Mouse (Mus musculus): ENCODE results near the gene Pkn3.
A peak's percentile ranks its signal among the peaks of the same experiment; 100 is the strongest.

The Pkn3 gene

GRCm38 (mm10) chr2:30063235-30063634 is 14.2 kb upstream of the Pkn3 start:
- no peak for DNase-seq (ENCODE audit: low spot score)

DNA sequence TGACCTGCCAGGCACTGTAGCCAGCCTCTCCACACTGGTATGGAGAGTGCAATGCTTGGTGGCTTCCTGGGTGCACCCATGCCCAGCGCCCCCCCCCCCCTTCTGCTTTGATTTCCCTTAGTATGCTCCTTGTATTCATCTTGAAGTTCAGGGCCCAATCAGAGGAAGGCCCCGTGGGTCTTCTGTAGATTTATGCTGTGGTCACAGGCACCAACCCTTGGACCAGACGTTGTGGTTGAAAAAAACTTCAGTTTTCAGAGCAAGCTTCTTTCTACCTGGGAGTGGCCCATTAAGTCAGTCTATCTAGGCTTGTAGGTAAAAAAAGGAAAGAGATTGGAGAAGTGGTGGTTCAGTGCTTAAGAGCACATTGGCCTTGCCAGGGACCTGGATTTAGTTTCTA is 13.7 kb upstream of the Pkn3 start:
- no peak for DNase-seq (ENCODE audit: low spot score)

- DNase-seq (ENCODE audit: low spot score), result no peak
These were observed 13.2 kb upstream of the Pkn3 start for GRCm38 (mm10) chr2:30064298-30064697.

DNA sequence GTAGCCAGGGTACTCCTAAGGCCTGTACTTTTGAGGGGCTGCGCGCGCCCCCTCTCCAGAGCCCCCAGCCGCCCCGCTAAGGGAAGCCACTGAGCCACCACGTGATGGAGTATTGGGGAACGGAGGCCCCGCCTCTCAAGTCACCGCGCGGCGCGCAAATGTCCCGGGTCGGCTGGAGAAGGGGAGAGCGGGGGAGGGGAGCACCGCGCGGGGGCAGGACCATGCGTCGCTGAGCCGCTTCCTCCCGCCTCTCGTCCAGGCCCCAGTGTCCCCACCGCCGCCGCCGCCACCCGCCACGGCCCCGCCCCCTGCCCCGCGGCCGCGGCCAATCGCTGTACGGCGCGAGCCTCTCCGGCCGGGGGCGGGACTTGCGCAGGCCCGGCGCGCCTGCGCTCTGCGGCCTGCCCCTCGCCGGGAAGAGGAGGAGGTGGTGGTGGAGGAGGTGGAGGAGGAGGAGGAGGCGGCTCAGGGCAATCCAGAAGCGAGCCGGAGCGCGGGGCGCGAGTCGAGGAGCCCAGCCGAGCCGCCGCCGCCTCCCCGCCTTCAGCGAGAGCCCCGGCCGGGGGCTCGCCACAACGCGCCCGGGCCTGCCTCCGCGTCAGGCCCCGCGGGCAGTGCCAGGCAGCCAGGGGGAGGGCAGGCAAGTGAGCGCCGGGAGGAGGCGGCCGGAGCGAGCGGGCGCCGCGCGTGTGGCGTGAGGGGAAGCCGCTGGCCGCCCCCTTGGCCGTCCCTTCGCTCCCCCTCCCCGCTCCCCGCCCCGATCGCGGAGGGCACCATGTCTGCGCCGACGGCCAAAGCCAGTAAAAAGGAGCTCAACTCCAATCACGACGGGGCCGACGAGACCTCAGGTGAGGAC is 11.2 kb upstream of the Pkn3 start:
- peak; percentile 90 for DNase-seq (ENCODE audit: low spot score)

- peak; percentile 48 for DNase-seq (ENCODE audit: low spot score)
These were observed 10.2 kb upstream of the Pkn3 start for GRCm38 (mm10) chr2:30067031-30067888.

DNA sequence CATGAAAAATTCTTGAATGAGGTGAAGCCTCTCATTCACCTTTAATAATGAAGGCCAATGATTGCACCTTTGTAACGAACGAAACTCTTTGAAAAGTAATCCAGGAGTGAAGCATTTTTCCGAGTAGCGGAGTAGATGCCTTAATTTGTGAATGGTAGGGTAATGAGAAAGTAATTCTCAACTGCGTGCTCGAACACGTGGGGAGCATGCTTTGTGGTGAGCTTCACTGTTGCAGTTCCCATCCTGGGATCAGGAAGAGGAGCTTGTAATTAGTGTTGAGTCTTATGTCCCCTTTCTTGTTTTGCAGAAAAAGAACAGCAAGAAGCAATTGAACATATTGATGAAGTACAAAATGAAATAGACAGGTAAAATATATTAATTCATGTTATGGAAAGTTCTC is 9.5 kb upstream of the Pkn3 start:
- no peak for DNase-seq (ENCODE audit: low spot score)

DNA sequence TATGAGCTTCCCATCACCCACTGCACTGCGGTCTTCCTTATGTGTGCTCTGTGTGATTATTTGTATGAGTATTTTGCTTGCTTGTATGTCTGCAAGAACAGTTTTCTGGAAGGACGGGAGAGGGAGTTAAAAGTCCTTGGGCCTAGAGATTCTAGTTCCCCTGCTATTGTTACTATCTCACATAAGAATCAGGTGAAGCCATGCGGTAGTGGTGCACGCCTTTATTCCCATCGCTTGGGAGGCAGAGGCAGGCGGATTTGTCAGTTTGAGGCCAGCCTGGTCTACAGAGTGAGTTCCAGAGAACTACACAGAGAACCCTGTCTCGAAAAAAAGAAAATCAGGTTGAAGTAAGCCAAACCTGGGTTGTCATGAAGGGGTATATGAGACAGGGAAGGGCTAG is 4.6 kb upstream of the Pkn3 start:
- DNase-seq (ENCODE audit: low spot score), result no peak

GRCm38 (mm10) chr2:30073285-30073684 is 4.2 kb upstream of the Pkn3 start:
- no peak for DNase-seq (ENCODE audit: low spot score)

DNA sequence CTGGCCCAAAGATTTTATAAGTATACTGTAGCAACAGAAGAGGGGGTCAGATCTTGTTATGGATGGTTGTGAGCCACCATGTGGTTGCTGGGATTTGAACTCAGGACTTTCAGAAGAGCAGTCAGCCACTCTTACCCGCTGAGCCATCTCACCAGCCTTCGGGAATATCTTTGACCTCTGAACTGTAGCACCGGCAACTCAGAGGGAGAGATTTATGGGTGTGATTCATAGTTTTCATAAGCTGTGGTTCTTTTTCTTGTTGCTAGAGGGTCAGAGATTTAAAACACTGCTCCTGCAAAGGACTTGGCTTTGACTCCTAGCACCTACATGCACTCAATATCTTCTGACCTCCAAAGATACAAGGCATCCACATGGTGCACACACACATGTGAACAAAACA is 1.9 kb upstream of the Pkn3 start:
- no peak for DNase-seq (ENCODE audit: low spot score)

DNA sequence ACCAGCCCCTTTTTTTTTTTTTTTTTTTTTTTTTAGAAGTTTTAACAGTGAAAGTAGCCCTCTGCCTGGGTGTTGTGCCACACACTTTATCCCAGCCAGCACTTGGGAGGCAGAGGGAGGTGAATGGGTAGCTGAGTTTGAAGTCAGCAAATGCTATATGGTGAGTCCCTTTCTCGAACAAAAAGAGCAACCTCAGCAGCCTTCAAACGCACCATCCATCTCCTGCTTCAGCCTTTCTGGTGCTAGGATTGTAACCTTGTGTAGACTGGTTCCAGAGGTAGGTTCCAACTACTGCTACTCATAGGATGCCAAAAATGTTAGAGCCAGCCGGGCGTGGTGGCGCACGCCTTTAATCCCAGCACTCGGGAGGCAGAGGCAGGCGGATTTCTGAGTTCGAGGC is 1.0 kb upstream of the Pkn3 start:
- DNase-seq (ENCODE audit: low spot score), result no peak

DNA sequence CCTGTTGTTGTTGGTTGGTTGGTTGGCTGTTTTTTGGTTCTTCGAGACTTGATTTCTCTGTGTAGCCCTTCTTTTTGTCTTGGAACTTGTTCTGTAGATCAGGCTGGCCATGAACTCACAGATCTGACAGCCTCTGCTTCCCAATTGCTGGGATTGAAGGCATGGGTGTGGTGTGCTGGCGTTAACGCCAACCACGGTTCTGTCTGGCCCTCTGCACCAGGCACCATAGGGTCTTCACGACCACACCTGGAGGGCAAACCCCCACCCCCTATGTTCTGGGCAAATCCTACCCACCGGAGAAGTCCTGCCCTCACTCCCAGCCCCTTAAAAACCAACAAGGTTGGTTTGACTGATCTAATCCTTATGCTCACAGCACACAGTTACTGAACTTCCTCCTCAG is 525 bp upstream of the Pkn3 start:
- DNase-seq (ENCODE audit: low spot score), result no peak

DNA sequence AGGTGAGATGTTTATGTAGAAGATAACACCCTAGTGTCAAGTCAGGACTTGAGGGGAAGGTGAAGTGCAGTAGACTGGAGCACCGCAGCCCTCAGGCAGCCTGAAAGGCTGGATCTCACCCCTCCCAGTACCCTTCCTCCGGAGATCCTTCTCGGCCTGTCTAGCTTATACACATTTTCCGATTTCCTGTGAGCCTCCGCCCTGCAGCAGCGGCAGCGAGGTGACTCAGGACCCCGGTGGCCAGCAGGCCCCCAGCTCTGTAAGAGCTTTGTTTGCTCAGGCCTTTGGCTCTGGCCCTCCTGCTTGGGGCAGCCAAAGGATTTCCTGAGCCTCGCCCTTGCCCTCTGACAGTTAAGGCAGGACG is 847 bp downstream of the Pkn3 start:
- DNase-seq (ENCODE audit: low spot score), result no peak

DNA sequence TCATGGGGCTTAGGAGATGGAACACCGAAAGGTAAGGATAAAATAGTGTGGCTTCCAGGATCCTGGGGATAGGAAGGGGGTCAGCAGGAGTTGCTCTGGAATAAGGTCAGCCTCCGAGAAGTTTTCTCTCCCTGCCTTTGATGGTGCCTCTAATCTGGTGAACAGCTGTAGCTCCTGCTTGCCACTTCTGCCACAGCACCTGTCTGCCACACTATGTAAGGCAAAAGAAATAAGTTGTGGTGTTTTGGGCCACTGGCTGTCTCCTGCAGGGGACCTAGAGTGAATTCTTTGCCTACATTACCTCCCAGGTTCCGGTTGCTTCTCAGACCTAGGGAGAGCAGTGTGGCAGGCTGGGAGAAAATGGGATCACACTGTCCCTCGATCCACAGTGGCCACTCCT is 1.3 kb downstream of the Pkn3 start:
- no peak for DNase-seq (ENCODE audit: low spot score)

DNA sequence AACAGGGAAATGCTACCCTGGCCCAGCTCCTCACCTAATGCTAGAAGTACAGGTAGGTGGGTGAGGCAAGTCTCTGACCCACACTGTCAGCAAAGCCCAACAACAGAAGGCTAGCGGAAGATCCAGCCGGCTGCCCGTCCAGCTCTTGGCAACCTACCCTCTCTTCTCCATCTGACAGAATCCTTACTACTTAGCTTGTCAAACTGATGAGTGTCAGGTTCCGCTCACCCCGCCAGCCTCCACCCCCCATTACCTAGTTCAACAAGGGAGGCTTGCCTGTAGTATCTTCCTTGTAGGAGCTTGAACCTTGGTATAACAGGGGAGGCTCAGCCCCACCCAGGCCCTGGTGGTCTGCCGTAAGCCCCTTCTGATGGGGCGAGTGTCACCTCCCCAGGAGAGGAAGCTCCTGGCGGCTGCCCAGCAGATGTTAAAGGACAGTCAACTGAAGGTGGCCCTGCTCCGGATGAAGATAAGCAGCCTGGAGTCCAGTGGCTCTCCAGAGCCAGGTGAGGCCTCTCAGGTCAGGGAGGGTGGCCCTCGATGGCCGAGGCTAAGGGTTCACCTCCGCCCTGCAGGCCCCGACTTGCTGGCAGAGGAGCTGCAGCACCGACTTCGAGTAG is 2.8 kb downstream of the Pkn3 start:
- no peak for DNase-seq (ENCODE audit: low spot score)

DNA sequence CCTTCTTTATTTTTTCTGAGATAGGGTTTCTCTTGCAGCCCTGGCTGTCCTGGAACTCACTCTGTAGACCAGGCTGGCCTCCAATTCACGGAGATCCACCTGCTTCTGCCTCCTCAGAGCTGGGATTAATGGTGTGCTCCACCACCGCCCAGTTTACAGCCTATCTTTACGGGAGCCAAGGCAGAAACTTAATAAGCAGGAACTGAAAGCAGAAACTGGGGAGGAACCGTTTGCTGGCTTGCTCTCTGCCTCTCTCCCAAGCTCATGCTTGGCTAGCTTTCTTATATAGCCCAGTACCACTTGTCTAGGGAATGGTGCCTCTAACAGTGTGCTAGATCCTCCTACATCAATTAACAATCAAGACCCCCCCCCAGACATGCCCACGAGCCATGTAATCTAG is 6.6 kb downstream of the Pkn3 start:
- no peak for DNase-seq (ENCODE audit: low spot score)

DNA sequence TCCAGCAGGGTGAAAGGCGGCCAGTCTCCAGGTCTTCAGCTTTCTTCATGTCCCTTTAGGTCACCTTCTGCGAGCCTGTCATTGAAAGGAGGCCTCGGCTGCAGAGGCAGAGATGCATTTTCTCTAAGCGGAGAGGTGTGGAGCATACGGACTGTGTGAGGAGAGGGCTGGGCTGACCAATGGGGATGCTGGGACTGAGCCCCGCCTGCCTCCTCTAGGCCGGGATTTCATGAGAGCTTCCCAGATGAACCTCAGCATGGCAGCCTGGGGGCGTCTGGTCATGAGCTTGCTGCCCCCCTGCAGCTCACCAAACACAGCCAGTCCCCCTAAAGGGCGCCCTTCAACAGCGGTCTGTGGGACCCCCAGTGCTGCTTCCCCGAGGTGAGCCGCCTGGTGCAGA is 7.1 kb downstream of the Pkn3 start:
- no peak for DNase-seq (ENCODE audit: low spot score)

DNA sequence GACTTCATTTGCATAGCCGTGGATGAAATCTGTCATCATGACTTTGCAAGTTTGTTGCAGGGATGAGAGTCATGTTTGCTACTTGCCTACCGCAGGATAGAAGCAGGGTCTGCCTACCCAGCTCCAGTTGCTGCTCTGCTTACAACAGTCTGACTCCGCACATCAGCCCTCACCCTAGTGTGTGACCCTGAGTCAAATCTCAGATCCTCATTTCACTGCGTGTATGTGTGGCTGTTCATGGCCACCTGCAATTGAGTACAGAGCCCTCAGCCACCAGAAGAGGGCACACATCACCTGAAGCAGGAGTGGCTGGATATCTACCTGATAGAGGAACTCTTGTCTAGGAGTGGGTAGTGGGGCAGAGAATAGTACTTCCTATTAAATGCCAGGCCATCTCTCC is 9.8 kb downstream of the Pkn3 start:
- no peak for DNase-seq (ENCODE audit: low spot score)

GRCm38 (mm10) chr2:30091521-30091920 is 14.0 kb downstream of the Pkn3 start:
- no peak for DNase-seq (ENCODE audit: low spot score)

DNA sequence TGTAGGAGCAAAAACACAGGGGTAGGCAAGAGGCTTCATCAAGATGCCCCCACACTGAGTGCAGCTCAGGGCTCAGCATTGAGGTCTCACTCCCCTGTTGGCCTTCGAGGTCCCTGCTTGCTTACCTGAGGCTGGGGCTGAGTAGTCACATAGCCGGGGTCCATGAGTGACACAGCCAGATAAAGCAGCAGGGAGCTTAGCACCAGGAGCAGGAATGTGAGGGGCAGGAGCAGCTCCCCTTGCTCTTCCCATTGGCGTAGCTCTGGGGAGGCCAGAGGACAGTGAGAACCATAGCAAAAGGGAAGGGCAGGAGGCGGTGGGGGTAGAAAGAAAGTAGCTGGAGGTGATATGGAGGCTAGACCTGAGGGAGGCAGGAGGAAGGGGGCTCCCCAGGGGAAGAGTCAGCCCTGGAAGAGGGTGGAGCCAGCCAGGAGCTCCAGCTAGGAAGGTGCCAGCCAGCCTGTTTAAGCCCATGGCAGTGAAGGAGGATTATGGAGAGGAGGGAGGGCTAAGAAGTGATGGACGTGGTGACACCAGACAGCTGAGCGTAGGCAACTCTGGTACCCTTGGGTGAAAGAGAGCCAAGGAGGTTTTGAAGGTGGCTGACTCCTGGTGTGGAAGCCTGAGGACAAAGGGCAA is 14.9 kb downstream of the Pkn3 start:
- no peak for DNase-seq (ENCODE audit: low spot score)

DNA sequence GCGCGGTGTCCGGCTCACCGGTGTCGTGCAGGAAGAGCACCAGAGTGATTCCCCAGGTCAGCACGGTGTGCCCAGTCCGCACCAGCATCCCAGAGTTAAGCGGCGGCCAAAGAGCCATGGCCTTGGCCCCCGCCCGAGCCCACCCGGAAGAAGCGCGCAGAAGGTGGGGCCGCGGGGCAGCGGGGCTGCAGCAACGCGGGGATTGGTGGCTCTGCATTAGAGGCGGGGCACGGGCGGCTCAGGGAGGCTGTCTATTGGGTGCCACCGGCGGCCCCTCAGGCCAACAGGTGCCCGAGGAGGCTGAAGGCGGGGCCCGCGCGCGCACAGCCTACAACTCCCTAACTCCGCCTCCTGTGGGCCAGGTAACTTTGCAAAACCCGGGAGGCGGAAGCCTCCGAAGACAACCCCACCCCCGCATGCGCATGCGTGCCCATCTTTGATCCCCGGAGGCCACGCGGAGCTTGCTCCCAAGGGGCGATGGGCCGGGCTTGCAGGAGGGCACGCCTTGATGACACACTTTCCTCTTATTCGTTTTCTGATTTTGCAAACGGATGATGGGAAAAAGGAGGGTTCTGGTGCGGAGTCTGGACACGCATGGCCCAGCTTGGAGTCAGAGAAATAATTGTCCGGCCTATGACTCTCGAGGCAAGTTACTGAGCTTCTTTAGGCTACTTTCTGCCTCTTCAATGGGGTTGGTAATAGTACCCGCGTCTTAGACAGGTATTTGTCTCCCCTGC is 16.2 kb downstream of the Pkn3 start, which contains the start of gene Zdhhc12:
Gene Zdhhc12, minus strand, starts transcription at position 178 of the 737 bp plus-strand sequence.
- DNase-seq (ENCODE audit: low spot score), result peak; percentile 99

GRCm38 (mm10) chr2:30094208-30094588 is 16.7 kb downstream of the Pkn3 start:
- DNase-seq (ENCODE audit: low spot score), result no peak

Data from T-cell, adult 2 months (primary cell).